Mouse (Mus musculus) heart, embryonic 11.5 days (tissue): Measurements from ENCODE around the gene Lmntd1. TPM values are rescaled to one million over a fixed set of nuclear protein-coding genes. Genes with fewer than 3 reads are reported as not detected.
A peak's percentile ranks its signal among the peaks of the same experiment; 100 is the strongest.

Source experiments
- ATAC-seq: fragments of 200-750 bp; cut with Nextera tagmentation; replicated peaks from 2 replicates; pipeline ENCODE4 v1.8.0; 2017; ENCODE audit warnings: moderate library complexity; ENCODE audit not compliant: insufficient number of reproducible peaks, low FRiP score, low TSS enrichment
- H3K27ac ChIP-seq: fragments of 300-500 bp; sonication (generic); 2 replicates; pipeline ENCODE4 v1.5.1; 2014; ENCODE audit warnings: mild to moderate bottlenecking, low read depth, low read length
- H3K27me3 ChIP-seq: fragments of 300-500 bp; sonication (generic); 2 replicates; pipeline ENCODE4 v1.6.1; 2014; ENCODE audit warnings: mild to moderate bottlenecking, low read length, mixed read lengths; ENCODE audit not compliant: control insufficient read depth, insufficient read depth
- H3K36me3 ChIP-seq: fragments of 300-500 bp; sonication (generic); 2 replicates; pipeline ENCODE4 v1.6.1; 2014; ENCODE audit warnings: mild to moderate bottlenecking, low read length, moderate library complexity, mixed read lengths; ENCODE audit not compliant: control insufficient read depth, insufficient read depth
- H3K4me1 ChIP-seq: fragments of 300-500 bp; sonication (generic); 2 replicates; pipeline ENCODE4 v1.6.1; 2014; ENCODE audit warnings: low read length; ENCODE audit not compliant: control insufficient read depth, insufficient read depth
- H3K4me2 ChIP-seq: fragments of 300-500 bp; sonication (generic); 2 replicates; pipeline ENCODE4 v1.6.1; 2014; ENCODE audit warnings: mild to moderate bottlenecking, moderate library complexity
- H3K4me3 ChIP-seq: fragments of 300-500 bp; sonication (generic); 2 replicates; pipeline ENCODE4 v1.5.1; 2014; ENCODE audit warnings: low read depth, low read length
- H3K9ac ChIP-seq: fragments of 300-500 bp; sonication (generic); 2 replicates; pipeline ENCODE4 v1.6.1; 2014; ENCODE audit warnings: mild to moderate bottlenecking, low read depth, low read length, moderate library complexity
- H3K9me3 ChIP-seq: fragments of 300-500 bp; sonication (generic); replicated peaks from 2 replicates; pipeline ENCODE4 v1.6.1; 2016; ENCODE audit warnings: low read length; ENCODE audit not compliant: control insufficient read depth
- WGBS: fragments of 180-500 bp; shearing (Covaris S2); extraction: QIAGEN DNeasy Blood & Tissue Kit; methylation state at CpG from one replicate; pipeline ENCODE4 v1.1.7; 2014; ENCODE audit not compliant: insufficient replicate concordance; 5-methylcytosine and 5-hydroxymethylcytosine counted together
- polyA plus RNA-seq: library from polyadenylated mRNA; unstranded; fragments of >200 nt; fragmentation: Nextera tagmentation; extraction: Ambion mirVana; gene quantifications from 2 replicates; pipeline ENCODE4 v1.2.1, GENCODE M21; 2014

The Lmntd1 gene
- polyA plus RNA-seq, 1 experiment from 2014 or later, result 4.5 TPM

DNA sequence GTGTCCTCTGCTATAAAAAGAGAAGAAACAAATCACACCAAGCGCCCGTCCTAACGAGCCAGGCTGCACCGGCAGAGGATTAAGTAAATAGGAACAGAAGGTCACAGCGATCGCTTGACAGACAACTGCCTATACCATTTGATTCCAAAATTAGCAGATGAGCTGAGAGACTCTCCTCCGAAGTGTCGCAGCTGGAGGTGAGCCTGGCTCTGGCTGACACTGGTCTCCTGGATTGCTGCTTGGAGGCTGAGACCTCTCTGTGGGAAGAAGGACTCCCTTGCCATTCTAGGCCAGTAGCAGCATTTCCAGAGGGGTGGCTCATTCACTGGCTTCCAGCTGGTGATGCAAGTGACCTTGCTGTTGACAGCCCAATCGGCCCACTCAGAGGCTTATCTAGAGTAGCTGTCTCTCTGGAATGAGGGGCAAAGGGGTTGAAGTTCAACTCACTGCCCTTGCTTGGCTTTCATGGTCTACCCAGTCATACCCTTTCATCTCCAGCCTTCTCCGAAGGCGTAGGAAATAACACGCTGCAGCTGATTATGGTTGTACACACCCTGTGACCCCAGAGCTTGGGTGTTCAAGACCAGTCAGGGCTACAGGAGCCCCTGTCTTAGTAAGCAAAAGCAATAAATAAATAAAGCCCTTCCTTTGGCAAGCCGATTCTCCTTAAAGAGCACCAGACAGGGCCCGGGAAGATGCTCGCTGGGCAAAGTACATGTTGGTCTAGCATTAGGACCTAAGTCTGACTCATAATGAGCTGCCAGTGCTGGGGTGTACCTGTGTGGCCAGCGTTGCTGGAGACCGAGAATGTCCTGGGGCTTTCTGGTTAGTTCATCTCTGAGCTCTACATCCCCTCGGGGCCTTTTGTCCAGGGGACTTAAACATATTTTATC, 278.0 kb downstream of the Lmntd1 start:
- Histone ChIP-seq H3K4me3 (no peak overlapping the region), H3K27ac (no peak overlapping the region), H3K4me1 (peaks cover 18% of the 10 kb centered on the region; the same call in 1 of the 2 replicates), H3K36me3 (no peaks in the 10 kb centered on the region), H3K27me3 (peaks cover 31% of the 10 kb centered on the region), H3K4me2 (peak overlapping the region; percentile 28), H3K9me3 (no peaks in the 10 kb centered on the region), H3K9ac (no peak overlapping the region)
- 35% methylated on average over 18 of the region's 18 CpGs for WGBS
- no peak for ATAC-seq

DNA sequence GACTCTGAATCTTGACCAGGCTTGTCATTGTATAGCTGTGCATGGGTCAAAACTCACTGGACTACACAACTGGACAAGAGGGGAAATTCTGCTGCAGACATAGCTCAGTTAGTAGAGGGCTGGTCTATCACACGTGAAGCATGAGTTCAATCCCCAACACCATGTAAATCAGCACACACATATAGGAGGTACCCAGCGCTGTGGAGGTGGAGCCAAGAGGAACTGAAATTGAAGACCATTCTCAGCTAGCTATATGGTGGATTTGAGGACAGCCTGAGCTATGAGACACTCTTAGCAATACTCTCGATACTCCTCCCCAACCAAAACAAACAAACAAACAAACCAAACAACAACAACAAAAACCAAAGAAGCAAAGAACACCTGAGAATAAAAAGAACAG, 279.9 kb downstream of the Lmntd1 start:
- Histone ChIP-seq H3K4me2 (no peak overlapping the region), H3K9me3 (no peaks in the 10 kb centered on the region), H3K36me3 (no peaks in the 10 kb centered on the region), H3K4me3 (no peak overlapping the region), H3K9ac (no peak overlapping the region), H3K4me1 (peaks cover 18% of the 10 kb centered on the region; the same call in 1 of the 2 replicates), H3K27me3 (peaks cover 37% of the 10 kb centered on the region), H3K27ac (no peak overlapping the region)
- 83% methylated on average over 3 of the region's 3 CpGs for WGBS
- ATAC-seq, result no peak

DNA sequence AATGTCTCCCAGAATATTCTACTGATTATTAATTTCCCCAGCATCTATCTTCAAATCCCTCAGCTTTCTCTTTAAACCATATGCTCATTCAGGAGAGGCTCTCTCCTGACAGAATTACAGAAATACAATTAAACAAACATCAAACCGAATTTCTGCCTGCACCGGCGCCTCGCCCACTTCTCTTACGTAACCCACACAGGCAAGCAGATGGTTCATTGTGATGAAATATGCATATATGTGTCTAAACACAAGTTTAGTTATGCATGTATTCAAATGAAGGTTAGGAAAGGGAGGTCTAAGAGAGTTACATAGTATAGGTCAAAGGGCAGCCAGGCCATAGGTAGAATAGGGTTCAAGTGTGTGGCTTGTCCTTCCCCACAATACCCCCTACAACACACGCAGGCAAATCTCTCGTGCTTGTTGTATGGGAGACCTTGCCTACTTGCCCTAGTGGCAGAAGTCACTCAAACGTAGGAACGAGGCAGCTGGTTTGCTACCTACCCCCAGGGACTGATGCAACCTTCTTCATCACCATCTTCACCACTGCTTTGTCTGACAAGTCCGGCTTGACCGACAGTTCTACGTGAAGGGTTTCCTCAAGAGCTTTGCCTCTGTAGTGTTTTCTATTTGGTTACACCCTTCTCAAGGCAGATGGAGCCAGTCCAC, 287.8 kb downstream of the Lmntd1 start:
- no peak overlapping the region for H3K4me3 ChIP-seq
- peaks cover 5% of the 10 kb centered on the region for H3K9me3 ChIP-seq
- peaks cover 27% of the 10 kb centered on the region for H3K27me3 ChIP-seq
- no peak for ATAC-seq
- 77% methylated on average over 12 of the region's 12 CpGs for WGBS
- H3K36me3 ChIP-seq, result no peaks in the 10 kb centered on the region
- H3K27ac ChIP-seq, result no peak overlapping the region
- 0 out of 2 replicates have a peak, but pooled peaks cover 2% of the 10 kb centered on the region for H3K4me1 ChIP-seq
- no peak overlapping the region for H3K4me2 ChIP-seq
- no peak overlapping the region for H3K9ac ChIP-seq

DNA sequence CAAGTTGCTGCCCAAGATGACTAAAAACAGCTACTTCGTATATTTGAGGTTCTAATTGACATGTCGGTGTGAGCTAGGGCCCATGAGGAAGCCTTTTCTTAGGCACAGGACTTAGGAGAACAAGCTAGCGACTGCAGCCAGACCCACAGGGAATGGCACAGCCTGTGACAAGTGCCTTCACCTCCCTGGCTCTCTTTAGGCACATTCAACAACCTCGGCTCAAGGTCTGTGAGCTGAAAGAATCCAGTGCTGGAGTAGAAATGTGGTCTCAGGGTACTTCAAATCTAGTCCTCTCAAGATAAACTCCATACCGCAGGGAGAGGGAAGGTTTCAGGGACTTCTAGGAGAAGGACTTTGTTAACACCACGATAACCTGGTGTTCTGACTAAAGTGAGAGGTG, 289.0 kb downstream of the Lmntd1 start:
- Histone ChIP-seq H3K9ac (no peak overlapping the region), H3K36me3 (no peaks in the 10 kb centered on the region), H3K4me3 (no peak overlapping the region), H3K27ac (no peak overlapping the region), H3K4me1 (0 out of 2 replicates have a peak, but pooled peaks cover 2% of the 10 kb centered on the region), H3K9me3 (peaks cover 5% of the 10 kb centered on the region), H3K27me3 (peaks cover 21% of the 10 kb centered on the region), H3K4me2 (no peak overlapping the region)
- 42% methylated on average over 6 of the region's 6 CpGs for WGBS
- no peak for ATAC-seq

DNA sequence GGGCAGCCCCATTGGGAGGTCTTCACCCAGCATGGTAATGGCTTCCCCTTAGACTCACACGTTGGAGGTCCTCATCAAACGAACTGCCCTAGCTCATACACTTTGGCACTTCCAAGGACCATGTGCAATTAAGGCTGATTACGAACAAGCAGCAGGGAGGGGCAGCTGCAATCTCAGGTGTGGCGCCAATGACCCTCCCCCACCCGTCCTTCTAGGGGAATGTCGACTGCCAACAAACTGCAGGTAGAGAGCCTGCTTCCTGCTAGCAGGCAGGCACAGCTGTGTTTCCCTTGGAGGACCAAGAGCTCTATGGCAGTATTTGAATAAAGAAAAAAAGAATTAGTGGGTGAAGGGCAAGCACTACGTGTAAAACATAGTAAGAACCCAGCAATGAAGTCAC, 289.6 kb downstream of the Lmntd1 start:
- 0 out of 2 replicates have a peak, but pooled peaks cover 2% of the 10 kb centered on the region for H3K4me1 ChIP-seq
- H3K36me3 ChIP-seq, result no peaks in the 10 kb centered on the region
- H3K9ac ChIP-seq, result no peak overlapping the region
- no peak overlapping the region for H3K4me3 ChIP-seq
- no peak overlapping the region for H3K4me2 ChIP-seq
- peaks cover 5% of the 10 kb centered on the region for H3K9me3 ChIP-seq
- no peak for ATAC-seq
- WGBS, result 50% methylated on average over 7 of the region's 7 CpGs
- peaks cover 21% of the 10 kb centered on the region for H3K27me3 ChIP-seq
- H3K27ac ChIP-seq, result no peak overlapping the region

DNA sequence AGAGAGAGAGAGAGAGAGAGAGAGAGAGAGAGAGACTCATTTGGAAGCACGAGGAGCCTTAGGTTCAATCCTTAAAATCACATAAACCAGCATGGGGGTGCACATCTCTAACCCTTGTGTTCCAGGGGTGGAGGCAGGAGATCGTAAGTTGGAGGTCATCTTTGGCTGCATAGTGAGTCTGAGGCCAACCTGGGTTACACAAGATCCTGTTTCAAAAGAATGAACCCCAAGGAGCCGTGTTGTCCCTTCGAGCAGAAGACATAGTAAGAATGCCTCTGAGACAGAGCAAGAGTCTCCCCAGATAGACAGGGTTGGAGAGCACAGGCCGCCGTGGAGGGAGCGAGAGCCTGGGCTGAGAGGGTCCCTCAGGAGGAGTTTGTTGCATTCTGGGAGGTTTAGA, 291.9 kb downstream of the Lmntd1 start:
- ATAC-seq, result no peak
- Histone ChIP-seq H3K9me3 (peaks cover 5% of the 10 kb centered on the region), H3K9ac (no peak overlapping the region), H3K4me3 (no peak overlapping the region), H3K36me3 (no peaks in the 10 kb centered on the region), H3K27ac (no peak overlapping the region), H3K4me1 (0 out of 2 replicates have a peak, but pooled peaks cover 2% of the 10 kb centered on the region), H3K4me2 (no peak overlapping the region), H3K27me3 (peaks cover 13% of the 10 kb centered on the region)
- 75% methylated on average over 7 of the region's 7 CpGs for WGBS

DNA sequence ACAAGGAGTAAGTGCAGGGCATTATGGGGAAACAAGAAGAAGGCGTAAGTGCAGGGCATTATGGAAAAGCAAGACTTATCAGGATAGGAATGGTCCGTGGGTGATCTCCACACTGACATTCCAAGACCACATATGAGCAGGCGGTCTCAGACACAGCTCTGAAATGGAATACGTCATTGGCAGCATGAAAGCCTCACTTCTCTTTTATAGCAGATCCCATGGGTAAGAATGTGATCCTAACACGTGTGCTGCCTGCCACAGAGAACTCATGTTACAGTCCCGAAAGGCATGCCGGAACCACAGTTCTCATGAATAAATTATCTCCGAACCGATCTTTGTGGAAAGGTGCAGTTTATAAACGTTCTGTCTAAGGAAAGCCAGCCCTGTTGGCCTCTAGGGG, 294.0 kb downstream of the Lmntd1 start:
- no peak for ATAC-seq
- no peaks in the 10 kb centered on the region for H3K36me3 ChIP-seq
- H3K4me3 ChIP-seq, result no peak overlapping the region
- no peak overlapping the region for H3K4me2 ChIP-seq
- peaks cover 11% of the 10 kb centered on the region for H3K27me3 ChIP-seq
- H3K9ac ChIP-seq, result no peak overlapping the region
- peaks cover 5% of the 10 kb centered on the region for H3K9me3 ChIP-seq
- H3K4me1 ChIP-seq, result 0 out of 2 replicates have a peak, but pooled peaks cover 2% of the 10 kb centered on the region
- H3K27ac ChIP-seq, result no peak overlapping the region
- 89% methylated on average over 10 of the region's 10 CpGs for WGBS
